Mouse (Mus musculus): ENCODE data around the gene Mrvi1. TPM values are rescaled to one million over a fixed set of nuclear protein-coding genes. Genes with fewer than 3 reads are reported as not detected.

Mrvi1 gene
- total RNA-seq, 2 experiments from 2014 or later, result 1.4 to 2.7 TPM

GRCm38 (mm10) chr7:110851541-110852203, 130.6 kb downstream of the Mrvi1 start:
- no peak for TF ChIP-seq CTCF (conservative IDR thresholded peaks at IDR 0.05)
- Histone ChIP-seq H3K4me3 (no peak overlapping the region), H3K27ac (no peak overlapping the region)
- no peak for DNase-seq (ENCODE audit: low spot score in 2 of 2)

- TF ChIP-seq CTCF (conservative IDR thresholded peaks at IDR 0.05), result no peak
- Histone ChIP-seq H3K4me3 (no peak overlapping the region), H3K27ac (no peak overlapping the region)
- DNase-seq (ENCODE audit: low spot score in 2 of 2), result no peak
Observed at GRCm38 (mm10) chr7:110848371-110848770, 133.9 kb downstream of the Mrvi1 start.

- H3K27ac ChIP-seq, result no peak overlapping the region
- TF ChIP-seq CTCF (conservative IDR thresholded peaks at IDR 0.05), result no peak
- DNase-seq (ENCODE audit: low spot score in 2 of 2), result no peak
- no peak overlapping the region for H3K4me3 ChIP-seq
Observed at GRCm38 (mm10) chr7:110847321-110847720, 134.9 kb downstream of the Mrvi1 start.

GRCm38 (mm10) chr7:110843916-110844874, 138.1 kb downstream of the Mrvi1 start, which contains the start of gene Rnf141:
Gene Rnf141, minus strand, starts transcription at chr7:110844457.
- Histone ChIP-seq H3K27ac (peak within 1 kb of the TSS; percentile 86), H3K4me3 (peak within 1 kb of the TSS; percentile 85)
- DNase-seq (ENCODE audit: low spot score in 2 of 2), result peak; percentile 92 to 94
- peak; percentile 76 for TF ChIP-seq CTCF (conservative IDR thresholded peaks at IDR 0.05)

- Histone ChIP-seq H3K27ac (no peak overlapping the region), H3K4me3 (no peak overlapping the region)
- DNase-seq (ENCODE audit: low spot score in 2 of 2), result no peak
- TF ChIP-seq CTCF (conservative IDR thresholded peaks at IDR 0.05), result no peak
Observed at GRCm38 (mm10) chr7:110840332-110840731, 141.9 kb downstream of the Mrvi1 start.

- DNase-seq (ENCODE audit: low spot score in 2 of 2), result no peak
- no peak for TF ChIP-seq CTCF (conservative IDR thresholded peaks at IDR 0.05)
- H3K4me3 ChIP-seq, result no peak overlapping the region
- H3K27ac ChIP-seq, result no peak overlapping the region
Observed at GRCm38 (mm10) chr7:110834522-110834921, 147.7 kb downstream of the Mrvi1 start.

- Histone ChIP-seq H3K27ac (no peak overlapping the region), H3K4me3 (no peak overlapping the region)
- DNase-seq (ENCODE audit: low spot score in 2 of 2), result no peak
- TF ChIP-seq CTCF (conservative IDR thresholded peaks at IDR 0.05), result no peak
Observed at GRCm38 (mm10) chr7:110834018-110834417, 148.2 kb downstream of the Mrvi1 start.

- H3K27ac ChIP-seq, result no peak overlapping the region
- no peak for DNase-seq (ENCODE audit: low spot score in 2 of 2)
- no peak for TF ChIP-seq CTCF (conservative IDR thresholded peaks at IDR 0.05)
- H3K4me3 ChIP-seq, result no peak overlapping the region
Observed at GRCm38 (mm10) chr7:110833024-110833423, 149.2 kb downstream of the Mrvi1 start.

GRCm38 (mm10) chr7:110823995-110824953, 158.0 kb downstream of the Mrvi1 start:
- TF ChIP-seq CTCF (conservative IDR thresholded peaks at IDR 0.05), result no peak
- H3K4me3 ChIP-seq, result no peak overlapping the region
- H3K27ac ChIP-seq, result peak overlapping the region; percentile 23; the same call in 1 of the 2 replicates
- no peak for DNase-seq (ENCODE audit: low spot score in 2 of 2)

GRCm38 (mm10) chr7:110823593-110823992, 158.7 kb downstream of the Mrvi1 start:
- Histone ChIP-seq H3K27ac (peak overlapping the region; percentile 23; the same call in 1 of the 2 replicates), H3K4me3 (no peak overlapping the region)
- no peak for TF ChIP-seq CTCF (conservative IDR thresholded peaks at IDR 0.05)
- DNase-seq (ENCODE audit: low spot score in 2 of 2), result no peak

- TF ChIP-seq CTCF (conservative IDR thresholded peaks at IDR 0.05), result no peak
Observed at GRCm38 (mm10) chr7:110823076-110823475, 159.2 kb downstream of the Mrvi1 start.

GRCm38 (mm10) chr7:110822055-110822454, 160.2 kb downstream of the Mrvi1 start:
- H3K4me3 ChIP-seq, result no peak overlapping the region
- H3K27ac ChIP-seq, result peak overlapping the region; percentile 69
- DNase-seq (ENCODE audit: low spot score in 2 of 2), result no peak
- TF ChIP-seq CTCF (conservative IDR thresholded peaks at IDR 0.05), result no peak

More at GRCm38 (mm10) chr7:110823076-110823475, 159.2 kb downstream of the Mrvi1 start:
- H3K4me3 ChIP-seq, result no peak overlapping the region
- H3K27ac ChIP-seq, result peak overlapping the region; percentile 2; the same call in 1 of the 2 replicates
- DNase-seq (ENCODE audit: low spot score in 2 of 2), result no peak

All from layer of hippocampus, adult 2 months (tissue).